24 mouse cellular contexts compared by ENCODE assay signal in genomic region chr19:3401504-3401903, GRCm38 (mm10). TPM values are rescaled to one million over a fixed set of nuclear protein-coding genes. Genes with fewer than 3 reads are reported as not detected.
"Had no signal": no experiment of that assay in that cellular context is flagged by ENCODE, and none has a peak within 500 bp of the region (broad histone marks: within the 10 kb centered on the region; RNA-seq: fewer than 3 reads in every experiment).

No protein-coding gene starts in this region.

- H3K9me3 ChIP-seq: hindbrain, embryonic 15.5 days; kidney, embryonic 15.5 days; limb, embryonic 10.5 days; liver, embryonic 13.5 days had no signal

- H3K36me3 ChIP-seq: hindbrain, embryonic 13.5 days; hindbrain, embryonic 15.5 days; kidney, embryonic 15.5 days; limb, embryonic 10.5 days; limb, embryonic 12.5 days; liver, embryonic 13.5 days had no signal

- H3K4me1 ChIP-seq: hindbrain, embryonic 13.5 days; limb, embryonic 10.5 days; limb, embryonic 12.5 days; liver, embryonic 13.5 days had no signal

- DNase-seq: gastrocnemius, postnatal 14 days; gastrocnemius, postnatal 36 days; heart, adult 2 months; heart, postnatal 36 days; kidney, adult 11 months; kidney, adult 2 months; kidney, adult 9 months; kidney, postnatal 14 days; kidney, postnatal 36 days; layer of hippocampus, adult 9-11 months; liver; liver, embryonic 13.5 days had no signal

- H3K27ac ChIP-seq: heart, adult 2 months; hindbrain, embryonic 13.5 days; hindbrain, embryonic 15.5 days; hindbrain, postnatal 0 days; kidney, embryonic 15.5 days; kidney, postnatal 0 days; left cerebral cortex, adult 2 months; limb, embryonic 10.5 days; limb, embryonic 12.5 days; liver, embryonic 13.5 days had no signal

- H3K27me3 ChIP-seq: hindbrain, embryonic 15.5 days; kidney, embryonic 15.5 days; limb, embryonic 12.5 days; liver, embryonic 13.5 days had no signal

- H3K9ac ChIP-seq: hindbrain, embryonic 13.5 days; hindbrain, embryonic 15.5 days; kidney, embryonic 15.5 days; limb, embryonic 12.5 days; liver, embryonic 13.5 days had no signal

- H3K4me3 ChIP-seq: heart, adult 2 months; hindbrain, embryonic 13.5 days; hindbrain, embryonic 15.5 days; kidney, embryonic 15.5 days; left cerebral cortex, adult 2 months; limb, embryonic 10.5 days; limb, embryonic 12.5 days; liver, embryonic 13.5 days had no signal

- H3K4me2 ChIP-seq: hindbrain, embryonic 13.5 days; hindbrain, embryonic 15.5 days; kidney, embryonic 15.5 days; limb, embryonic 12.5 days; liver, embryonic 11.5 days; liver, embryonic 13.5 days had no signal

- ATAC-seq: intestine, embryonic 16.5 days had no signal

RNA-seq across cellular contexts. Expression of gene Gal, which starts 12.8 kb away (rescaled TPM):
- total RNA-seq: heart, adult 2 months; heart, postnatal 14 days; heart, postnatal 36 days; hematopoietic stem cell, adult 5-6 weeks had no signal
- polyA plus RNA-seq: liver, embryonic 13.5 days had no signal
